Mouse (Mus musculus) forebrain, postnatal 0 days (tissue): ENCODE data around the gene Plcl1. TPM values are rescaled to one million over a fixed set of nuclear protein-coding genes. Genes with fewer than 3 reads are reported as not detected.

Source experiments
- ATAC-seq: fragments of 200-750 bp; cut with Nextera tagmentation; 2 replicates; pipeline ENCODE4 v1.8.0; 2017; ENCODE audit warnings: mild to moderate bottlenecking, moderate library complexity
- DNase-seq: peaks from one replicate; pipeline ENCODE4 v3.0.0-alpha.2; 2015
- H3K27ac ChIP-seq: fragments of 300-500 bp; sonication (generic); 2 replicates; pipeline ENCODE4 v1.5.1; 2014; ENCODE audit warnings: low read depth, mild to moderate bottlenecking, antibody characterized with exemption, low read length, moderate library complexity, mixed read lengths
- H3K27me3 ChIP-seq: fragments of 300-500 bp; sonication (generic); 2 replicates; pipeline ENCODE4 v1.6.1; 2014; ENCODE audit warnings: mild to moderate bottlenecking, low read length, mixed read lengths; ENCODE audit not compliant: insufficient read depth
- H3K36me3 ChIP-seq: fragments of 300-500 bp; sonication (generic); 2 replicates; pipeline ENCODE4 v1.6.1; 2014; ENCODE audit warnings: mild to moderate bottlenecking, moderate library complexity; ENCODE audit not compliant: insufficient read depth
- H3K4me1 ChIP-seq: fragments of 300-500 bp; sonication (generic); 2 replicates; pipeline ENCODE4 v1.6.1; 2014; ENCODE audit warnings: antibody characterized with exemption; ENCODE audit not compliant: insufficient read depth
- H3K4me2 ChIP-seq: fragments of 300-500 bp; sonication (generic); 2 replicates; pipeline ENCODE4 v1.6.1; 2014; ENCODE audit warnings: low read depth, mild to moderate bottlenecking, moderate library complexity
- H3K4me3 ChIP-seq: fragments of 300-500 bp; sonication (generic); 2 replicates; pipeline ENCODE4 v1.5.1; 2014; ENCODE audit warnings: low read depth, low read length, mixed read lengths
- H3K9ac ChIP-seq: fragments of 300-500 bp; sonication (generic); 2 replicates; pipeline ENCODE4 v1.6.1; 2014; ENCODE audit warnings: mild to moderate bottlenecking
- H3K9me3 ChIP-seq: fragments of 300-500 bp; sonication (generic); 2 replicates; pipeline ENCODE4 v1.6.1; 2016; ENCODE audit warnings: low read length
- CTCF ChIP-seq: sonication (generic); IDR thresholded peaks from 2 replicates; pipeline ENCODE4 v1.5.1; 2016; ENCODE audit warnings: antibody characterized with exemption, control low read depth, low read depth
- WGBS: fragments of 180-500 bp; shearing (Covaris S2); extraction: QIAGEN DNeasy Blood & Tissue Kit; methylation state at CpG from one replicate; pipeline ENCODE4 v1.1.7; 2014; 5-methylcytosine and 5-hydroxymethylcytosine counted together
- polyA plus RNA-seq: library from polyadenylated mRNA; unstranded; fragments of >200 nt; fragmentation: Nextera tagmentation; extraction: Ambion mirVana; gene quantifications from 2 replicates; pipeline ENCODE4 v1.2.1, GENCODE M21; 2015
- total RNA-seq: library from RNA; depleted of rRNA; stranded (reverse); fragments of >200 nt; gene quantifications from 2 replicates; pipeline ENCODE4 v1.2.3, GENCODE M21; 2014

The Plcl1 gene
- total and polyA plus RNA-seq, 2 experiments from 2014 or later = 3.0 to 7.7 TPM

DNA sequence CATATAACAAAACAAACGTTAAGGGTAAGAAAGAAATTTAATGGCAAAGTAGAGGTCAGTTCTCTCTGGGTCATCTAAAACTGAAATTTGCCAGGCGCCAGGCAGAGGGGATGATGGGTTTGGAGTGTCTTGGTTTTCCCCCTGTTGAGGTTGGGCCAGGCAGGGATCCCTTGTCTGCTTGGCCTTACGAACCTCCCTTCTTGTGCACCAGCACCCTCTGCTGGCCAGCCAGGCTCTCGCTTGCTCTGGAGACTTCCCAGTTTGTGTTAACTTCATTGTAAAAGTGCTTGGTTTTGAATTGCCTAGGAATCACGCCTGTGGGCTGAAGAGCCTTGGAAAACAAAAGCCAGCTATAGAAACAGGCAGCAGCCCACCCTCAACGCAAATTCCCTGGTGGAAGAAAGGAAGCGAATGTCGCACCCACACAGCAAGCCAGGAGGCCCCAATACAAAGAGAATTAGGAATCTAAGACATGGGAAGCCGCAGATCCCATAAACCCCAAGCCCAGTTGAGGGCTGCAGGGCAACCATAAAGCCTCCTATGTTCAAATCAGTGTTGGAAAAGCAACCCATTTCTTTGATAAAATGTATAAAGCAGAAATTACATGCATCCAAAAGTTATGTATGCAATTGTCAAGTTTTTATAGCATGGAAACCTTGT, 22.5 kb upstream of the Plcl1 start:
- DNase-seq (peak; percentile 82), ATAC-seq (peak; percentile 85)
- no peak overlapping the region for H3K27ac ChIP-seq
- no peaks in the 10 kb centered on the region for H3K36me3 ChIP-seq
- peak; percentile 88 for TF ChIP-seq CTCF
- H3K27me3 ChIP-seq = no peaks in the 10 kb centered on the region
- 9% methylated on average over 9 of the region's 9 CpGs for WGBS
- H3K9ac ChIP-seq = no peak overlapping the region
- no peak overlapping the region for H3K4me3 ChIP-seq
- H3K4me1 ChIP-seq = no peaks in the 10 kb centered on the region
- H3K9me3 ChIP-seq = no peaks in the 10 kb centered on the region
- no peak overlapping the region for H3K4me2 ChIP-seq

DNA sequence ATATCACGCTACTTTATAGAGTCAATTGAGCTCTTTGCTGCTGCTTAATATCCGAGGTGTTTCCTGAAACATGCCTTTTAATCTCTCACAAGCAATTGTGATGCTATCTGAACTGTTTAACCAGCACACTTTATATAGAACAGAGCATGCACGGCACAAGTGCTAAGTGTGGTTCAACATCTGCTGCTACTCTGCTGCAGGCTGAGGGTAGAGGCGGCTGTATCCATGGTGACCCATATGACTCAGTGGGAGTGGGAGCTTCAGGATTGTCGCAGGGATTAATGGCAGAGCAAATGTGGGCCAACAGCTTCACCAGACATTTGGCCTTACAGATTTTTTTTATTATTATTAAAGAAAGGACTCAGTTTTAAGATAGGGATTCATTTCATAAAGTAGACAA, 5.8 kb upstream of the Plcl1 start:
- TF ChIP-seq CTCF = no peak
- H3K4me3 ChIP-seq = no peak overlapping the region
- no peak overlapping the region for H3K9ac ChIP-seq
- peaks cover 4% of the 10 kb centered on the region; the same call in 1 of the 2 replicates for H3K27me3 ChIP-seq
- DNase-seq (peak; percentile 15), ATAC-seq (peak; percentile 77)
- WGBS = 36% methylated on average over 5 of the region's 5 CpGs
- no peak overlapping the region for H3K4me2 ChIP-seq
- no peak overlapping the region for H3K27ac ChIP-seq
- H3K36me3 ChIP-seq = no peaks in the 10 kb centered on the region
- H3K4me1 ChIP-seq = peaks cover under 1% of the 10 kb centered on the region
- no peaks in the 10 kb centered on the region for H3K9me3 ChIP-seq

DNA sequence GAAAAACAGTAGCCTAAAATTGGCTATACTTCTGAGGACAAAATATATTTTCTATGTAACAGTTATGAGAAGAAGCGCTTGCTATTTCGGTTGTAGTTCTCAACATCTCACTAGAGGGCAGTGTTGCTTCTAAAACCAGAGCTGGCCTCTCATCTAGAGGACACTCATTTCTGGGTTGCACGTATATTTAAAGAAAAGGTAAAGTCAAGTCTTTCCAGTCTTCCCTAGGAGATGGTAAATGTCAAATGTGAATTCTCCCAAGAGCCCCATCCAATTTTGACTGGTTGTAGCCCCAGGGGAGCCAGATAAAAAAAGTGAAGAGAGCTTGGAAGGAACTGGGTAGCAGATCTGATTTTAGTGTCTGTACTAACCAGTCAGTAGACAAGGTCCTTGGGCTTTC, 1.3 kb upstream of the Plcl1 start:
- peak; percentile 91 for DNase-seq
- H3K4me3 ChIP-seq = no peak overlapping the region

DNA sequence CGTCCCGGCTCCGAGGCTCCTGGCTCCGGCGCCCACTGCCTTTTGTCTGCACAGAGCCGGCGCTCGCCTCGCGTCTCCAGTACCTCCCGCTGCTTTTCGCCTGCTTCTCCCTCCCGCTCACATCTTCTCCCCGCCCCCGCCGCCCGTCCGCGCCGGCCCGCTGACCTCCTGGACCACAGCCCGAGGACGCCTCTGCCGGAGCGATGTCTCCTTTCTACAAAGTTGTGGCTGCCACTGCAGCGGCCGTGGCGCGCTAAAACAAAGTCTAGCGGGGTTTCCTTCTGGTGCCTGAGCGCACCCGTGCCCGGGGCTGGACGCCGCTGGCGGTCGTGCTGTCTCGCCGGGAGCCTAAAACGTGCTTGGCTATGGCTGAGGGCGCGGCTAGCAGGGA, 297 bp downstream of the Plcl1 start:
- peak; percentile 58 for ATAC-seq
- under 1% methylated on average over 39 of the region's 42 CpGs for WGBS
- Histone ChIP-seq H3K9ac (peak overlapping the region; percentile 58), H3K4me3 (peak overlapping the region; percentile 85), H3K9me3 (0 out of 2 replicates have a peak, but pooled peaks cover 3% of the 10 kb centered on the region), H3K4me2 (peak overlapping the region; percentile 94), H3K4me1 (peaks cover 14% of the 10 kb centered on the region), H3K27ac (peak overlapping the region; percentile 70), H3K36me3 (no peaks in the 10 kb centered on the region), H3K27me3 (peaks cover 4% of the 10 kb centered on the region; the same call in 1 of the 2 replicates)
- DNase-seq = no peak
- no peak for TF ChIP-seq CTCF

More for the DNA sequence above, 1.3 kb upstream of the Plcl1 start:
- no peak for ATAC-seq
- Histone ChIP-seq H3K27me3 (peaks cover 4% of the 10 kb centered on the region; the same call in 1 of the 2 replicates), H3K36me3 (no peaks in the 10 kb centered on the region), H3K27ac (no peak overlapping the region), H3K4me2 (peak overlapping the region; percentile 94; the same call in 1 of the 2 replicates), H3K4me1 (peaks cover 14% of the 10 kb centered on the region), H3K9me3 (0 out of 2 replicates have a peak, but pooled peaks cover 3% of the 10 kb centered on the region), H3K9ac (no peak overlapping the region)
- 3% methylated on average over 3 of the region's 3 CpGs for WGBS
- peak; percentile 81 for TF ChIP-seq CTCF

DNA sequence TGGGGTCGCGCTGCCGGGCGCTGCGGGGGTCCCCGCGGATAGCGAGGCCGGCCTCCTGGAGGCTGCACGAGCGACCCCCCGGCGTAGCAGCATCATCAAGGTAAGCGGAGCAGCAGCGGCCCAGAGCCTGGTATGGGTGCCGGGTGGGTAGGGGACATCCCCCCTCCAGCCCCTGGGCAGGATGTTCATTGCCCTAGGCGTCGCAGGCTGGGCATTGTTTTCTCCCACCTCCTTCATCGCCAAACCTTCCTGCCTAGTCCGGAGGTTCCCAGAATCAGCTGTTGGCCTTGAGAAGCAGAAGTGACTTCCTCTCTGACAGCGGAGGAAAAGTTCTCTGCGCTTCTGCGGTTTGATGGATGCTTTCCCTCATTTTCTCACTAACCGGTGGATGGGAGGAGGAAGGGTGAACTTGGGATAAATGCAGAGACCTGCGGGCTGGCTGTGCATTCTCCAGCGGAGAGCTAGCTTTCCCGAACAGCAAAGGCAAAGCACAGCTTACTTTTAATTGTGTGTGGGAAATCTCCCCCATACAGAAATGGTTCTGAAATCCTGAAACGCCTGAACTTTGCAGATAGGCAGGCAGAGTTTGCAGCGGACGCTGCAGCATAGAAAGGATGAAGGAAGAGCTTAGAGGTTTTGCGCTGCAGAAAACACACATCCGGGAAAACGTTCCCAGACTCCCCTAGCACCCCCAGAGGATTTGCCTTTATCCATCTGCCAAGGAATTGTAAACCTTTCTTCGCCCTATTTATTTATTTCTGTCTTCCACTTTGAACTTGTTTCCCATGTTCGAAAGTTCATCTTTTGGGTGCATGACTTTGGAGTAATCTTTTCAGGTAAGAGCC, 1.0 kb downstream of the Plcl1 start:
- peaks cover 4% of the 10 kb centered on the region; the same call in 1 of the 2 replicates for H3K27me3 ChIP-seq
- peaks cover 14% of the 10 kb centered on the region for H3K4me1 ChIP-seq
- peak overlapping the region; percentile 94 for H3K4me2 ChIP-seq
- TF ChIP-seq CTCF = no peak
- H3K36me3 ChIP-seq = no peaks in the 10 kb centered on the region
- peak overlapping the region; percentile 70 for H3K27ac ChIP-seq
- 3% methylated on average over 30 of the region's 35 CpGs for WGBS
- 0 out of 2 replicates have a peak, but pooled peaks cover 3% of the 10 kb centered on the region for H3K9me3 ChIP-seq
- DNase-seq (peak; percentile 43), ATAC-seq (peak; percentile 0; the same call in 1 of the 2 replicates)
- H3K9ac ChIP-seq = peak overlapping the region; percentile 58
- peak overlapping the region; percentile 85 for H3K4me3 ChIP-seq

DNA sequence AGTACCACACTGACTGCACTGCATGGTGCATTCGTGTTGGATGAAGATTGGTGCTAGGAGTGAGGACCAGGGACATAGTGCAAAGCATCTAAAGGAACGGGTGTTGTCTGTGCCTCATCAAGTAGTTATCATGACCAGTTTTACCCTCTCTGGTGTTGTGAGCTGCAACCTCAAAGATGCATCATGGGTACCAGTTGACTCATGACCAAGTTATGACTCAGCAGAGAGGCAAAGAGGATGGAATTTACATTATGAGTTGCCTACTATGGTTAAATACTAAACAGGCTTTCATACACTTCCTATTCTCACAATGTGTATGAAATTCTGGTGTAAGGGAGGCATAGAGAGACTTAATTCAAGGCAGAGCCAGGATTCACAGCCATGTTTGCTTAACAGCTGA, 4.9 kb downstream of the Plcl1 start:
- H3K36me3 ChIP-seq = no peaks in the 10 kb centered on the region
- WGBS = 92% methylated on average over 2 of the region's 2 CpGs
- no peak for TF ChIP-seq CTCF
- 0 out of 2 replicates have a peak, but pooled peaks cover 3% of the 10 kb centered on the region for H3K9me3 ChIP-seq
- H3K4me3 ChIP-seq = no peak overlapping the region
- H3K27me3 ChIP-seq = no peaks in the 10 kb centered on the region
- no peak overlapping the region for H3K4me2 ChIP-seq
- H3K27ac ChIP-seq = no peak overlapping the region
- ATAC-seq = no peak
- H3K4me1 ChIP-seq = peaks cover 9% of the 10 kb centered on the region
- no peak overlapping the region for H3K9ac ChIP-seq
- DNase-seq = no peak

DNA sequence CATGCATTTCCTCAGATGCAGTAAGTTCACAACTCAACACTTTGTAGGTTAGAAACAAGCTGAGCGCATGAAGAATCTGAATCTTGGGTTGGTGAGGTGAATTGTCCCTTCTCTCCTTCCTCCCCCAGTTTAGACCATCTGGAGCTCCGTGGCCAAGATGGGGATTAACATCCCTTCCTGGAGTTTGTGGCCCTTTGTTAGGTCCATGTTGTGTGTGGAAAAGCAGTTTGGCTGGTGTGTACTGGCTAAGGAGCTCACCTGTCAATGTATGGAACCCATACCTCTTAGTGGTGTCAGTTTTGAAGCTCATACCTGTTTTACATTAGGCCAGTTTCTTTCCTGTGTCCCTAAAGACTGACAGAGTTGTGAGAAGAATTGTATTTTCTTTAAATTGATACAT, 5.4 kb downstream of the Plcl1 start:
- 90% methylated on average over 2 of the region's 2 CpGs for WGBS
- Histone ChIP-seq H3K4me2 (no peak overlapping the region), H3K4me1 (peaks cover 9% of the 10 kb centered on the region), H3K9me3 (0 out of 2 replicates have a peak, but pooled peaks cover 3% of the 10 kb centered on the region), H3K9ac (no peak overlapping the region), H3K4me3 (no peak overlapping the region), H3K27ac (no peak overlapping the region), H3K36me3 (no peaks in the 10 kb centered on the region), H3K27me3 (no peaks in the 10 kb centered on the region)
- no peak for TF ChIP-seq CTCF
- DNase-seq (no peak), ATAC-seq (no peak)
